Mouse (Mus musculus): ENCODE results near the gene Apon. TPM values are rescaled to one million over a fixed set of nuclear protein-coding genes. Genes with fewer than 3 reads are reported as not detected.
"Not testable (repeated sequence)": the region's sequence is repeated elsewhere in the genome, so short reads cannot be mapped to it uniquely, and the experiment has no call there.

Gene Apon
- total and polyA plus RNA-seq, 2 experiments: 227 to 456 TPM

GRCm38 (mm10) chr10:128270866-128271265, 17.0 kb downstream of the Apon start:
- Histone ChIP-seq H3K36me3 (ENCODE audit: control insufficient read depth, insufficient read depth, low read length) (peaks cover 7% of the 10 kb centered on the region), H3K27me3 (ENCODE audit: control insufficient read depth, insufficient read depth, low read length) (no peaks in the 10 kb centered on the region), H3K79me2 (ENCODE audit: control insufficient read depth, insufficient read depth, low read length) (peaks cover 19% of the 10 kb centered on the region; the same call in 1 of the 2 replicates), H3K9ac (ENCODE audit: low read depth, low read length) (peak overlapping the region; percentile 86), H3K4me3 (ENCODE audit: insufficient read depth, low read depth, low read length) (peak overlapping the region; percentile 80), H3K4me1 (ENCODE audit: control insufficient read depth, insufficient read depth, low read length) (peaks cover 16% of the 10 kb centered on the region), H3K27ac (replicated peaks; ENCODE audit: insufficient read depth, low read depth, low read length) (peak overlapping the region; percentile 83)
- DNase-seq (ENCODE audit: extremely low read depth, low read depth, low spot score): peak; percentile 41
- TF ChIP-seq POLR2A (IDR thresholded peaks at IDR 0.05; ENCODE audit: extremely low read depth, insufficient read depth, low read length): no peak
- no peak for TF ChIP-seq CTCF (IDR thresholded peaks at IDR 0.05; ENCODE audit: low read depth, low read length)
- 7% methylated on average over 7 of the region's 7 CpGs for WGBS

GRCm38 (mm10) chr10:128271883-128272282, 18.0 kb downstream of the Apon start:
- 35% methylated on average over 2 of the region's 2 CpGs for WGBS
- peak; percentile 62 for DNase-seq (ENCODE audit: extremely low read depth, low read depth, low spot score)
- TF ChIP-seq POLR2A (IDR thresholded peaks at IDR 0.05; ENCODE audit: extremely low read depth, insufficient read depth, low read length) (no peak), CTCF (IDR thresholded peaks at IDR 0.05; ENCODE audit: low read depth, low read length) (no peak)
- H3K4me3 ChIP-seq (ENCODE audit: insufficient read depth, low read depth, low read length): peak overlapping the region; percentile 54
- H3K27me3 ChIP-seq (ENCODE audit: control insufficient read depth, insufficient read depth, low read length): no peaks in the 10 kb centered on the region
- peaks cover 22% of the 10 kb centered on the region; the same call in 1 of the 2 replicates for H3K79me2 ChIP-seq (ENCODE audit: control insufficient read depth, insufficient read depth, low read length)
- peak overlapping the region; percentile 29 for H3K27ac ChIP-seq (replicated peaks; ENCODE audit: insufficient read depth, low read depth, low read length)
- H3K4me1 ChIP-seq (ENCODE audit: control insufficient read depth, insufficient read depth, low read length): peaks cover 16% of the 10 kb centered on the region
- peaks cover 14% of the 10 kb centered on the region for H3K36me3 ChIP-seq (ENCODE audit: control insufficient read depth, insufficient read depth, low read length)
- peak overlapping the region; percentile 68 for H3K9ac ChIP-seq (ENCODE audit: low read depth, low read length)

DNA sequence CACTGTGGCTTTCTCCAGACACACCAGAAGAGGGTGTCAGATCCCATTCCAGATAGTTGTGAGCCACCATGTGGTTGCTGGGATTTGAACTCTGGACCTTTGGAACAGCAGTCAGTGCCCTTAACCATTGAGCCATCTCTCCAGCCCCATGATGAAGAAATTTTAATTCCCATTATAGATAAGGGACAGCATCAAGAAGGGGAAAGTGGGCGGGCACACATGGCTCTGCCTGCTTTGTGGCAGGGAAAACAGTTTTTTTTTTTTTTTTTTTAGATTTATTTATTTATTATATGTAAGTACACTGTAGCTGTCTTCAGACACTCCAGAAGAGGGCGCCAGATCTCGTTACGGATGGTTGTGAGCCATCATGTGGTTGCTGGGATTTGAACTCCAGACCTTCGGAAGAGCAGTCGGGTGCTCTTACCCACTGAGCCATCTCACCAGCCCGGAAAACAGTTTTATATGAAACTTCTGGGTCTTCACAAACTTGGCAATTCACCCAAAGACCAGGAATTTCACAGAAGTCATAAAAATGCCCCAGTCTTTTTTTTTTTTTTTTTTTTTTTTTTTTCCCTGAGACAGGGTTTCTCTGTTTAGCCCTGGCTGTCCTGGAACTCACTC, 19.0 kb downstream of the Apon start:
- not testable (repeated sequence) for H3K27me3 ChIP-seq (ENCODE audit: control insufficient read depth, insufficient read depth, low read length); H3K4me3 ChIP-seq (ENCODE audit: insufficient read depth, low read depth, low read length); H3K27ac ChIP-seq (replicated peaks; ENCODE audit: insufficient read depth, low read depth, low read length); H3K9ac ChIP-seq (ENCODE audit: low read depth, low read length)
- peaks cover 22% of the 10 kb centered on the region; the same call in 1 of the 2 replicates for H3K79me2 ChIP-seq (ENCODE audit: control insufficient read depth, insufficient read depth, low read length)
- H3K4me1 ChIP-seq (ENCODE audit: control insufficient read depth, insufficient read depth, low read length): peaks cover 12% of the 10 kb centered on the region
- peaks cover 23% of the 10 kb centered on the region for H3K36me3 ChIP-seq (ENCODE audit: control insufficient read depth, insufficient read depth, low read length)
- peak; percentile 47 for DNase-seq (ENCODE audit: extremely low read depth, low read depth, low spot score)
- 72% methylated on average over 7 of the region's 7 CpGs for WGBS

DNA sequence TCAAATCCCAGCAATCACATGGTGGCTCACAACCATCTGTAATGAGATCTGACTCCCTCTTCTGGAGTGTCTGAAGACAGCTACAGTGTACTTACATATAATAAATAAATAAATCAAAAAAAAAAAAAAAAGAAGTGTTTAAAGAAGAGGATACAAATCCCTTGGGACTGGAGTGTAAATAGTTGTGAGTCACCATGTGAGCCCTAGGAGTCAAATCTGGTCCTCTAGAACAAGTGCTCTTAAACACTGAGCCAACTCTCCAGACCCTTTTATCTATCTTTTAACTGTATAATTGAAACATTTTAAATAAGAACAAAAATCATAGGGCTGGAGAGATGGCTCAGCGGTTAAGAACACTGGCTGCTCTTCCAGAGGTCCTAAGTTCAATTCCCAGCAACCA, 21.5 kb downstream of the Apon start:
- H3K27ac ChIP-seq (replicated peaks; ENCODE audit: insufficient read depth, low read depth, low read length); DNase-seq (ENCODE audit: extremely low read depth, low read depth, low spot score); H3K9ac ChIP-seq (ENCODE audit: low read depth, low read length); H3K4me3 ChIP-seq (ENCODE audit: insufficient read depth, low read depth, low read length); H3K27me3 ChIP-seq (ENCODE audit: control insufficient read depth, insufficient read depth, low read length): not testable (repeated sequence)
- peaks cover 12% of the 10 kb centered on the region for H3K4me1 ChIP-seq (ENCODE audit: control insufficient read depth, insufficient read depth, low read length)
- peaks cover 17% of the 10 kb centered on the region; the same call in 1 of the 2 replicates for H3K79me2 ChIP-seq (ENCODE audit: control insufficient read depth, insufficient read depth, low read length)
- WGBS: 85% methylated on average over 1 of the region's 1 CpGs
- peaks cover 41% of the 10 kb centered on the region for H3K36me3 ChIP-seq (ENCODE audit: control insufficient read depth, insufficient read depth, low read length)

DNA sequence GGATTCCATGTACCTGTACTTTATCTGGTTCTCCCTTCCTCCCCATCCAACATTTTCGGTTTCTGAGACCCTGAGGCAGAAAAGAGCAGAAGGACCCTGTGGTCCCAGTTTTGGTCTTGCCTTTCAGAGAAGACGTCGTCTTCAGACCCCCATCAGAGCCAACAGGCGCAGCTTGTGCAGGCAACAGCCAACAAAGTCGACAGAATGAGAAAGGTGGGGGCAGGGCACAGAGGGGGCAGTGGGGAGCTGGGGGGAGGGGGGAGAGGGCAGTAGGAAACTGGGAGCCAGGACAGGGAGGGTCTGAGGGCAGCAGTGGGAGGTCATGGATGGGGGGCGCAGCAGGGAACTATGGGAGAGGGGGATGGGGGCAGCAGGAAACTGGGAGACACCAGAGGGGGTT, 24.3 kb downstream of the Apon start:
- no peak overlapping the region for H3K9ac ChIP-seq (ENCODE audit: low read depth, low read length)
- 78% methylated on average over 6 of the region's 6 CpGs for WGBS
- H3K27me3 ChIP-seq (ENCODE audit: control insufficient read depth, insufficient read depth, low read length): no peaks in the 10 kb centered on the region
- peaks cover 6% of the 10 kb centered on the region; the same call in 1 of the 2 replicates for H3K79me2 ChIP-seq (ENCODE audit: control insufficient read depth, insufficient read depth, low read length)
- TF ChIP-seq POLR2A (IDR thresholded peaks at IDR 0.05; ENCODE audit: extremely low read depth, insufficient read depth, low read length) (no peak), CTCF (IDR thresholded peaks at IDR 0.05; ENCODE audit: low read depth, low read length) (no peak)
- no peak overlapping the region for H3K27ac ChIP-seq (replicated peaks; ENCODE audit: insufficient read depth, low read depth, low read length)
- peaks cover 63% of the 10 kb centered on the region for H3K36me3 ChIP-seq (ENCODE audit: control insufficient read depth, insufficient read depth, low read length)
- no peak overlapping the region for H3K4me3 ChIP-seq (ENCODE audit: insufficient read depth, low read depth, low read length)
- no peak for DNase-seq (ENCODE audit: extremely low read depth, low read depth, low spot score)
- peaks cover 7% of the 10 kb centered on the region; the same call in 1 of the 2 replicates for H3K4me1 ChIP-seq (ENCODE audit: control insufficient read depth, insufficient read depth, low read length)

DNA sequence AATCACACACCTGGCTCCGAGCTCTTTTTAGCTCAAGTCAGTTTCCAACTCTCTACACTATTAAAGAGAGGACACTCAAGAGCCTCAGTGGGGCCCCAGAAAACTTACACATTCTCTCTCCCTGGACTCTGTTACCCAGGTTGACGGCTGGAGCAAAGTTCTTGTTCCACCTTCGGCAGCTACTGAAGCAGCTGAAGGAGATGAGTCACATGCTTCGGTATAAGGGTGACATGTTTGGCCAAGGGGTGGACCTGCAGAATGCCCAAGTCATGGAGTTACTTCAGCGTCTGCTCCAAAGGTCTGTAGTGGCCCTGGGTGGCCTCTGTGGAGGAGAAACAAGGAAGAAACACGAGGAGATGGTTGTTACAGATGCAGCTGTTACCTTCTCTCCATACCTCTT, 27.0 kb downstream of the Apon start:
- H3K9ac ChIP-seq (ENCODE audit: low read depth, low read length): no peak overlapping the region
- 86% methylated on average over 6 of the region's 6 CpGs for WGBS
- no peak overlapping the region for H3K27ac ChIP-seq (replicated peaks; ENCODE audit: insufficient read depth, low read depth, low read length)
- no peak for TF ChIP-seq CTCF (IDR thresholded peaks at IDR 0.05; ENCODE audit: low read depth, low read length)
- no peak for TF ChIP-seq POLR2A (IDR thresholded peaks at IDR 0.05; ENCODE audit: extremely low read depth, insufficient read depth, low read length)
- H3K36me3 ChIP-seq (ENCODE audit: control insufficient read depth, insufficient read depth, low read length): peaks cover 81% of the 10 kb centered on the region
- no peaks in the 10 kb centered on the region; the same call in 1 of the 2 replicates for H3K4me1 ChIP-seq (ENCODE audit: control insufficient read depth, insufficient read depth, low read length)
- no peaks in the 10 kb centered on the region for H3K27me3 ChIP-seq (ENCODE audit: control insufficient read depth, insufficient read depth, low read length)
- no peak overlapping the region for H3K4me3 ChIP-seq (ENCODE audit: insufficient read depth, low read depth, low read length)
- H3K79me2 ChIP-seq (ENCODE audit: control insufficient read depth, insufficient read depth, low read length): peaks cover 3% of the 10 kb centered on the region; the same call in 1 of the 2 replicates
- no peak for DNase-seq (ENCODE audit: extremely low read depth, low read depth, low spot score)
